Mouse (Mus musculus) 3134 (cell line): ENCODE measurements around the gene Ndufs7.
A peak's percentile ranks its signal among the peaks of the same experiment; 100 is the strongest.

Source experiments
- DNase-seq: peaks from one replicate; pipeline ENCODE4 v3.0.0-alpha.2; 2011; ENCODE audit warnings: low spot score; ENCODE audit not compliant: insufficient read length; ENCODE audit errors: extremely low read depth

Gene Ndufs7

GRCm38 (mm10) chr10:80260642-80261584, 12.0 kb downstream of the Ndufs7 start, which contains the start of the genes Gamt and Dazap1:
Gene Gamt, minus strand, starts transcription at chr10:80261012.
Gene Dazap1, plus strand, starts transcription at chr10:80261486.
- DNase-seq: peak; percentile 99

- peak; percentile 96 for DNase-seq
These were observed 12.7 kb downstream of the Ndufs7 start for GRCm38 (mm10) chr10:80261585-80261968.

GRCm38 (mm10) chr10:80262169-80262568, 13.2 kb downstream of the Ndufs7 start:
- DNase-seq: no peak

- no peak for DNase-seq
These were observed 13.9 kb downstream of the Ndufs7 start for GRCm38 (mm10) chr10:80262776-80263365.

GRCm38 (mm10) chr10:80264341-80265148, 15.6 kb downstream of the Ndufs7 start:
- peak; percentile 93 for DNase-seq

- no peak for DNase-seq
These were observed 16.2 kb downstream of the Ndufs7 start for GRCm38 (mm10) chr10:80265149-80265486.

GRCm38 (mm10) chr10:80270099-80270498, 21.2 kb downstream of the Ndufs7 start:
- DNase-seq: no peak

GRCm38 (mm10) chr10:80270734-80271181, 21.8 kb downstream of the Ndufs7 start:
- DNase-seq: no peak

GRCm38 (mm10) chr10:80271186-80271843, 22.4 kb downstream of the Ndufs7 start:
- no peak for DNase-seq

- no peak for DNase-seq
These were observed 23.1 kb downstream of the Ndufs7 start for GRCm38 (mm10) chr10:80271870-80272585.

GRCm38 (mm10) chr10:80273847-80274246, 24.9 kb downstream of the Ndufs7 start:
- no peak for DNase-seq

GRCm38 (mm10) chr10:80276238-80276637, 27.3 kb downstream of the Ndufs7 start:
- DNase-seq: no peak

GRCm38 (mm10) chr10:80278390-80278789, 29.5 kb downstream of the Ndufs7 start:
- DNase-seq: no peak

- DNase-seq: no peak
These were observed 30.4 kb downstream of the Ndufs7 start for GRCm38 (mm10) chr10:80279273-80279672.

GRCm38 (mm10) chr10:80281304-80281703, 32.4 kb downstream of the Ndufs7 start:
- no peak for DNase-seq

- DNase-seq: no peak
These were observed 33.0 kb downstream of the Ndufs7 start for GRCm38 (mm10) chr10:80281921-80282371.

GRCm38 (mm10) chr10:80282481-80283441, 33.8 kb downstream of the Ndufs7 start:
- DNase-seq: no peak

GRCm38 (mm10) chr10:80285222-80286070, 36.5 kb downstream of the Ndufs7 start:
- DNase-seq: no peak
